Mouse (Mus musculus) cortical plate, adult 2 months (tissue): ENCODE measurements at regions not wholly inside any gene's neighbourhood (a gene's known extent, or its start where the extent isn't known, plus 50 kb on each side); places are given as distances from the start of the nearest gene placed in this dataset.

Experiments used
- CTCF ChIP-seq: fragments of 200-500 bp; IDR thresholded peaks from 2 replicates; pipeline ENCODE4 v1.5.1; 2011; ENCODE audit warnings: mild to moderate bottlenecking, control low read depth, low read length; ENCODE audit not compliant: insufficient read depth; ENCODE audit errors: extremely low read depth
- POLR2A ChIP-seq: fragments of 200-500 bp; IDR thresholded peaks from 2 replicates; pipeline ENCODE4 v1.6.1; 2011; ENCODE audit warnings: mild to moderate bottlenecking, low read length, control low read depth; ENCODE audit not compliant: insufficient read depth; ENCODE audit errors: extremely low read depth

DNA sequence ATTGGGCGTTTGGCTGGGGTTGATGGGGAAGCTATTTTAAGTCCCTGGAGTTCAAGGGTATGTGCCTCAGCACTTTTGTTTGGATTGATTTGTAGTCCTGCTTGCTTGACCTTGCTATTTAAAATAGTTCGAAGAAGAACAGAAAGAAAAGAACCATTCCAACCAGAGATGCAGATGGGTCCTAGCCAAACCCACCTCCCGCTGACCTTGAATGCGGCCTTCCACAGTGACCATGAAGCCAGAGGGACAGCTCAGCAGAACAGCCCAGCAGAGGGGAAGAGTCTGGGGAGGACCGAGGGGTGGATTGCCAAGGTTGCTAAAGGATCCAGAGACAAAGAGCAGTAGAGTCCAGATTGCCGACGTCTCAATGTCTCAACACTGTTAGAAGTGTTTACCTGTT is 76.6 kb upstream of the Zfp618 start:
- TF ChIP-seq CTCF (no peak), POLR2A (no peak)
